Mouse (Mus musculus) heart, adult 2 months (tissue): ENCODE measurements around the gene Oprm1.

Source experiments
- CTCF ChIP-seq: fragments of 200-600 bp; IDR thresholded peaks from 2 replicates; pipeline ENCODE4 v1.8.1; 2022; ENCODE audit warnings: antibody characterized with exemption, mild to moderate bottlenecking, moderate library complexity
- EP300 ChIP-seq: fragments of 200-500 bp; IDR thresholded peaks from 2 replicates; pipeline ENCODE4 v1.6.1; 2011; ENCODE audit warnings: low read depth, low read length, control low read depth; ENCODE audit not compliant: insufficient read depth
- POLR2A ChIP-seq: fragments of 200-500 bp; IDR thresholded peaks from 2 replicates; pipeline ENCODE4 v1.6.1; 2011; ENCODE audit warnings: mild to moderate bottlenecking, low read depth, low read length, control low read depth; ENCODE audit not compliant: insufficient read depth

DNA sequence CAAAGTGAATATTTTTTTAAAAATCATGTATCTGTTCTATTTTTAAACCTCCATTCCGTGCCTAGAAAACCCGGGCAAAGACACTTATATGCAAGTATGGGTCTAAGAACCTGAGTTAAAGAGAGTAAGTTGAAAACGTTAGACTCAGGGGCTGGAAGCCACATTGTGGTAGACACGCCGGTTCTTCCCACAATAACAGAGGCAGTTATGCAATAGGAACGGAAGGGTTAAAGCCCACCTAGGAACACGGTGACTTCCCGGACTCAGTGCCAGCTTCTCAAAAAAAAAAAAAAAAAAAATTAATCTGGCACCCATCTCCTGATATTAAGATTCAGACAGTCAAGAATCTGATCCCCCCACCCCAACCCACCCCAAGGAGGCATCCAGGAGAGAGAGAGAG lies 221.5 kb downstream of the Oprm1 start:
- no peak for TF ChIP-seq CTCF
- TF ChIP-seq POLR2A = no peak
- no peak for TF ChIP-seq EP300
